Mouse (Mus musculus) heart, postnatal 0 days (tissue): ENCODE results near the gene Cul4a.

Experiments
- CTCF ChIP-seq: IDR thresholded peaks from 2 replicates; pipeline ENCODE4 v1.5.1; 2016; ENCODE audit warnings: antibody characterized with exemption, control low read depth, low read depth
- EP300 ChIP-seq: IDR thresholded peaks from 2 replicates; pipeline ENCODE4 v1.6.1; 2016; ENCODE audit warnings: antibody characterized with exemption, low read depth

DNA sequence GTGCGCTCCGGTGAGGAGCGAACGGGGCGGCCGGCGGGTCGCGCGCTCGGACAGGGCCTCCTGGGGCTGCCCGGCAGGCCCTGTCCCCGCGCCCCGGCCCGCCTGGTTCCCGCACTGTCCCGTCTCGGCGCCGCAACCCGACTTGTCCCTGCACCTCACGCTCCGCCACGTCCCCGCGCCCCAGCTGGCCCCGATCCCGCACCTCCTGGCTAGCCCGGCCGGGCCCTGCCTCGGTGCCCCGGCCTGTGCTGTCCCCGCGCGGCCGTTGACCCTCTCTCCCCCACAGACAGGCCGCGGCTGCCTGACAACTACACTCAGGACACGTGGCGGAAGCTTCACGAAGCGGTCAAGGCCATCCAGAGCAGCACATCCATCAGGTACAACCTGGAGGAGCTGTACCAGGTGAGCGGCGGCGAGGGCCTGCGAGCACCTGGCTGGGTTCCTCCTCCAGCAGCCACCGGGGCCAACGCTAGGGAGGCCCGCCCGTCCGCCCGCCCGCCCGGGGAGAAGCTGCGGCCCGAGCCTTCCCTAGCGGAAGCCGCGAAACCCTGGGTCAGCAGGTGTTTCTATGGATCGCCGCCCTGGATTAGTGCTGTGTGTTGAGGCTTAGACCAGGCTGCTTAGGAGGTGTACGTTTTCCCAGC lies 609 bp downstream of the Cul4a start:
- TF ChIP-seq EP300: no peak
- TF ChIP-seq CTCF: no peak
